Comparison of ENCODE assay signal across 23 mouse cellular contexts in genomic region chr17:50370484-50370883, GRCm38 (mm10).
"Had no signal": no experiment of that assay in that cellular context is flagged by ENCODE, and none has a peak within 500 bp of the region (broad histone marks: within the 10 kb centered on the region; RNA-seq: fewer than 3 reads in every experiment).

No protein-coding gene starts in this region.

- H3K9ac ChIP-seq: liver, embryonic 15.5 days; liver, postnatal 0 days; lung, embryonic 15.5 days; midbrain, embryonic 12.5 days; neural tube, embryonic 13.5 days; neural tube, embryonic 15.5 days had no signal

- H3K36me3 ChIP-seq: liver, embryonic 15.5 days; lung, embryonic 15.5 days; midbrain, embryonic 10.5 days; midbrain, embryonic 12.5 days; neural tube, embryonic 13.5 days; neural tube, embryonic 15.5 days had no signal

- H3K9me3 ChIP-seq: liver, embryonic 15.5 days; lung, embryonic 15.5 days; midbrain, embryonic 10.5 days; midbrain, embryonic 12.5 days; neural tube, embryonic 13.5 days; neural tube, embryonic 15.5 days had no signal

- H3K4me1 ChIP-seq: liver, embryonic 15.5 days; lung, embryonic 15.5 days; midbrain, embryonic 10.5 days; midbrain, embryonic 12.5 days; neural tube, embryonic 13.5 days; neural tube, embryonic 15.5 days had no signal

- ATAC-seq: liver, postnatal 0 days; lung, postnatal 0 days; midbrain, embryonic 16.5 days had no signal

- H3K4me2 ChIP-seq: liver, embryonic 15.5 days; lung, embryonic 15.5 days; midbrain, embryonic 12.5 days; neural tube, embryonic 13.5 days; neural tube, embryonic 15.5 days had no signal

- H3K4me3 ChIP-seq: liver, embryonic 15.5 days; lung, embryonic 15.5 days; midbrain, embryonic 10.5 days; midbrain, embryonic 12.5 days; myocyte; neural tube, embryonic 13.5 days; neural tube, embryonic 15.5 days had no signal

- H3K27ac ChIP-seq: liver, embryonic 15.5 days; lung, embryonic 15.5 days; macrophage; midbrain, embryonic 10.5 days; midbrain, embryonic 12.5 days; neural tube, embryonic 13.5 days; neural tube, embryonic 15.5 days had no signal

- DNase-seq: liver, postnatal 0 days; lung, adult 2 months; lung, postnatal 14 days; lung, postnatal 36 days; midbrain, embryonic 14.5 days; retina, postnatal 1 day; right cerebral cortex, adult 18-20 months; right cerebral cortex, postnatal 25 days; right cerebral cortex, postnatal 4 days; spleen, adult 18-20 months; thymus, adult 18-20 months; thymus, postnatal 14 days; thymus, postnatal 36 days had no signal

- H3K27me3 ChIP-seq: liver, embryonic 15.5 days; lung, embryonic 15.5 days; midbrain, embryonic 12.5 days; neural tube, embryonic 13.5 days; neural tube, embryonic 15.5 days had no signal
